Mouse (Mus musculus) spleen, adult 2 months (tissue): Measurements from ENCODE around the gene Asxl1.

Experiments used
- CTCF ChIP-seq: fragments of 200-500 bp; IDR thresholded peaks from 2 replicates; pipeline ENCODE4 v1.5.1; 2011; ENCODE audit warnings: mild to moderate bottlenecking, inconsistent platforms; ENCODE audit not compliant: insufficient read depth, insufficient read length, insufficient replicate concordance; ENCODE audit errors: extremely low read depth
- POLR2A ChIP-seq: fragments of 200-500 bp; IDR thresholded peaks from 2 replicates; pipeline ENCODE4 v1.6.1; 2011; ENCODE audit warnings: low read depth, low read length, inconsistent platforms

- TF ChIP-seq CTCF: no peak
- TF ChIP-seq POLR2A: no peak
Observed at GRCm38 (mm10) chr2:153319036-153319643, 26.5 kb upstream of the Asxl1 start.
